Mouse (Mus musculus): ENCODE data around the gene Ksr1.

- TF ChIP-seq POLR2A (IDR thresholded peaks at IDR 0.05; ENCODE audit: borderline replicate concordance, control insufficient read depth, low read depth, low read length) (no peak), CTCF (IDR thresholded peaks at IDR 0.05; ENCODE audit: control insufficient read depth, insufficient read depth, low read length) (no peak)
Observed at GRCm38 (mm10) chr11:79065463-79066190, 80.6 kb downstream of the Ksr1 start.

Measured in bone marrow, adult 2 months (tissue).